Mouse (Mus musculus) mouse trophoblast stem cell (cell line): Measurements from ENCODE around the gene Slc15a3.

ENCODE experiments used
- in situ Hi-C, 2 experiments: fragments of 300-500 bp; cut with MseI, MboI; formaldehyde crosslinking; loops; 2 replicates in 1 of 2; 3 replicates in 1 of 2; pipeline ENCODE4 v1.15.1; 2025

The Slc15a3 gene

DNA sequence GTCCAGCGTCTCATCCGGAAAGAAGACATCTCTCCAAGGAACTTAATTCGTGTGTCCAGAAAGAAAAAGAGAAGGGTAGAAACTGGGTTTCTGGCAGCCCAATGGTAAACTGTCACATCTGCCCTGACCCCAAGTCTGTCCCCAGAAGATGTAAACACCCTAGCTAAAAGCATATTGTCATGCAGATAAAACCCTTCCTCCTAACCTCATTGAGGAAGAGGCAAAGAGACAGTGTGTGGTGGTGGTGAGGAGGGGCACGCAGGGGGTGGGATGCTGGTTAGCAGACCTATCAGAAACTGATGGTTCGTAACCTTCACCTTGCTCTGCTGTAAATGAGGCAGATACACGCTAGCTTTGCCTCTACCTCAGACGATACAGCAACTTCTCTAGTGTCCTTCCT, 18.2 kb upstream of the Slc15a3 start:
- in situ Hi-C loops = no loop called here

DNA sequence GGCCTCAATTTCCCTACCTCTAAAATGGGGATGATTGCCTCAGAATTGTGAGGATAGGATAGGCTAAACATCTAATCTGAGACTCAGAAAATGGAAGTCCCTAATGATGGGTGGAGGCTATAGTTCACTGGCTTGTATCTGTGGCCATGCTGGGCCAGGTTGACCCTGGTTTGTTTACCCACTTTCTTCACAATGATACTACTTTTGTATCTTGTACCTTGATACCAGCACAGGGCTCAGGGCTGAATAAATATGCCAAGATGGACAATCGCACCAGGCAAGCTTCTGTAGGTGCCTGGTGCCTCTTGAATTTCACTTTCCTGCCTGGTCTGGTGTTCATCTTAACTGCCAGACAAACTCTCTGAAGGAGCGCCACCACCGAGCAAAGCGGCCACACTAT, 17.0 kb upstream of the Slc15a3 start:
- in situ Hi-C loops = no loop called here

DNA sequence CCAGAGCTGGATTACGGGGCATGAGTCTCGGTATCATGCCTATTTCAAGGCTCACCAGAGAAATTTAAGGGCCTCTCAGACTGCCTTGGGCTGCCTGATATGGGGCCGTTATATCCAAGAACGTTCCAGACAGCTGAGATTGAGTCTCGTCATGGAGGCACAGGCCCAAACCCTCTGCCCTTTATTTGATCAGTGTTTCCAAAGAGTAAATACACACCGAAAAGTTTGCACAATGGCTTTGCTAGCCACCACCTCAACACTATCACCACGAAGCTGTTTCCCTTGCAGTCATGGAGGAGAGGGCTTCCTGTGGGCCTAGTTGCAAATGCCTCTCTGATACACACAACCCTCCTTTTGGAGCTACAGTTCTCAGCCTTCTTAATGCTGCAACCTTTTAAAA, 15.5 kb upstream of the Slc15a3 start:
- in situ Hi-C loops = no loop called here

DNA sequence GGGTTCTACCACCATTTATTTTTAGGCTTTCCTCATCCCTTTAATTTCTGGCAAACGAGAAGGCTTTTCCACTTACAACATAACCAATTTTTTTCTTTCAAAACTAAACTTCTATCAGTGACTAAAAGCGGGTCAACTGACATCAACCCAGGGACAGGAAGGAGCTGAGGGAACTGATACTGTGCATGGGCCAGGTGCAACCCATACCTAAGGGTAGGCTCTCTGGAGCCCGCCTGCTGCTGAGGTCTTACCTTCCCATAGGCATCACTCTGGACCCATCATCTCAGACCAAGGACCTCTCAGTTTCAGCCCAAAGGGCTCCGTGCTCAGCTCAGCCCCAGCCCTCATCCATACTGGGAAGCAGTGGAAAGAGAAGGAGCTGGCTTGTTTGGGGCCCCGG, 11.2 kb upstream of the Slc15a3 start:
- in situ Hi-C loops = loop anchor here (5.0 kb wide), 1 partner anchor 111 kb away; no protein-coding TSS in a partner anchor

DNA sequence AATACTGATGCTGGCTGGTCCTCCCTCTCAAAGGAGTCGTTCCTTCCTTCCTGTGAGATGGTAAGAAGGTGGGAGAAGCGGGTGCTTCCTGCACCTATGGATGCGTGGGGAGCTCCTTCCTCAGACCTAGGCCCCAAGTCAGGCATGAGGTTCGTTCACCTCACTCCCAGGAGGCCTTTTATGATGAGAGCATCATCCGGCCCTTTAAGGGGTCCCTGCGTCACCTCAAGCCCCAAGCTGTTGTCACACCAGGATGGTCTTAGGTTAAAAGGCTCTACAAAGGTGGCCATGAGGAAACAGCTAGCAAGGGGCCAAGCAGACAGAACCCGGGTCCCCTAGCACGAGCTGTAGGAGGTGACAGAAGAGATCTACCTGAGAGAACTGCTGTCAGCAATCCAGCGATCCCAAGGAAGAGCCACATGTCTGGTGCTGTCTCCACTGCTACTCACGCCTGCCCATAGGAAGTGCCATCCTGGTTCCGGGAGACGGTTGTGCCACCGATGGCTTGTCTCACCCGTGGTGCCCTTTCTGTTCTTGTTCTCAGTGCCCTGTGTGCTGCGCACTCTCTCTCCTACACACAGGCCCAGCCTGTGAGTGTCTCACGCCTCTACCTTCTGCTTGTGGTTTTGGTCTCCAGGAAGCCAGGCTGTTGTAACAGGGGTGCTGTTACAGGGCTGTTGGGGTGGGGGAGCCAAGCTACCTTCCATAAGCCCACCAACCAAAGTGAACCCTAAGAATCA, 9.9 kb upstream of the Slc15a3 start, which contains the start of gene Cd6:
Cd6 (minus strand) TSS at position 623 of the 740 bp plus-strand sequence.
- in situ Hi-C loops = loop anchor here (5.0 kb wide), 1 partner anchor 112 kb away; no protein-coding TSS in a partner anchor

DNA sequence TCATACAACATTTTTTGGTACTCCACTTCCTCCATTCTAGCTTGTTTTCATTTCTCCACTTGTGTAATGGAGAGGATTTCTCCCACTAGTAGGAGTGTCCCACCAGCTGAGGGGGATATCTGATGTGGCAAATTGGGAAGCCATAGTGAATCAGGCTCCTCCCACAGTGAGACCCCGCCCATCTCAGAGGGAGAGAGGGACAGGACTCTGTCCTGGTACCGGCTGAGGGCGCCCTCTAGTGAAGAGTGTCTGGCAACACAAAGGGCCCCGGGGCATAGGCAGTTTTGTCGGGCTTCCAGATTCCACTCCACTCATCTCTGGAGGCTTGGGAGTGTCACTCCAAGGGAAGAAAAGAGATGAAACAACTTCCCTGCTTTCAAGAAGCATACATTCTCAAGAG, 8.1 kb upstream of the Slc15a3 start:
- in situ Hi-C loops = no loop called here

DNA sequence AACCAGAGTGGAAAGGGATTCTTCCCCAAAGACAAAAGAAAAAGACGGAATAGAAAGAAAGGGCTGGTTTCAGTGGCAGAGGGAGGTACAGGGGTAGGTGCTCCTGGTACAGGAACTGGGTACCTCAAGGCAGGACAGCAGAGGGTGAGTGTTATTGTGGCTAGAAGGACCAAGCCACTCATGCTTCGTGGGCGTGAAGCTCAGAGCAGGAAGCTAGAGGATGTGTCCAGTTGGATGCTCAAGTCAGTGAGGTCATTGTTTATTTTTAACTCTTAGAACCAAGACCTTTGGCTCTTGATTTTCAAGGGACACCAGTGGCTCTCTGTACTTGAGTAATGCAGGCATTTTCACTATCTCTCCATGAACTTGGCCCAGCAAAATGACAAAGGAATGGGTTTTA, 7.5 kb upstream of the Slc15a3 start:
- in situ Hi-C loops = no loop called here

DNA sequence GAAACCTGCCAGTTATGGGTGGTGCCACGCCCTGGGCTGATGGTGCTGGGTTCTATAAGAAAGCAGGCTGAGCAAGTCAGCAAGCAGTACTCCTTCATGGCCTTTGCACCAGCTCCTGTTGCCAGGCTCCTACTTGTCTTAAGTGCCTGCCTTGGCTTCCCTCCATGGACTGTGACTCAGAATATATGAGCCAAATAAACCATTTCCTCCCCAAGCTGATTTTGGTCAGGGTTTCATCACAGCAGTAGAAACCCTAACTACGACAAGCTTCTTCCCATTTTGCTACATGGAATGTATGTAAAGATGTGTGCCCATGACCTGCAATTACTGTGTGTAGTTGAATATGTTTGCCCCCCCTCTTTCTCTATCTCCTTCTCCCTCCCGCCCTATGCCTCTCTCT, 5.9 kb upstream of the Slc15a3 start:
- in situ Hi-C loops = no loop called here

DNA sequence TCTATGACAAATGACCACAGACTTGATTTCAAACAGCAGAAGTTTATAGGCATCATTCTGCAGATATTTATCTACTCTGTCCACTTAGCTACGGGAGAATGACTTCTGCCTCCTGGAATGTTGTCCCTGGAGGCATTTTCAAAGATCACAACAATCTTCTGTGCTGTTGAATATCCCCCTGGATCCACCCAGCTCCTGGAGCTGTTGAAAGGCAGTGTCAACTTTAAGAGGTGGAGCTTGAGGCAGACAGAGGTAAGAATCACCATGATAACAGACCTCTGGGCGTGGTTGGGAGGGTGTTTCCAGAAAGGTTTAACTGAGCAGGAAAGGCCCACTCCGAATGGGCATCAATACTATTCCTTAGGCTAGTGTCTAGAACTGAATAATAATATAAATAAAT, 3.9 kb upstream of the Slc15a3 start:
- in situ Hi-C loops = no loop called here

DNA sequence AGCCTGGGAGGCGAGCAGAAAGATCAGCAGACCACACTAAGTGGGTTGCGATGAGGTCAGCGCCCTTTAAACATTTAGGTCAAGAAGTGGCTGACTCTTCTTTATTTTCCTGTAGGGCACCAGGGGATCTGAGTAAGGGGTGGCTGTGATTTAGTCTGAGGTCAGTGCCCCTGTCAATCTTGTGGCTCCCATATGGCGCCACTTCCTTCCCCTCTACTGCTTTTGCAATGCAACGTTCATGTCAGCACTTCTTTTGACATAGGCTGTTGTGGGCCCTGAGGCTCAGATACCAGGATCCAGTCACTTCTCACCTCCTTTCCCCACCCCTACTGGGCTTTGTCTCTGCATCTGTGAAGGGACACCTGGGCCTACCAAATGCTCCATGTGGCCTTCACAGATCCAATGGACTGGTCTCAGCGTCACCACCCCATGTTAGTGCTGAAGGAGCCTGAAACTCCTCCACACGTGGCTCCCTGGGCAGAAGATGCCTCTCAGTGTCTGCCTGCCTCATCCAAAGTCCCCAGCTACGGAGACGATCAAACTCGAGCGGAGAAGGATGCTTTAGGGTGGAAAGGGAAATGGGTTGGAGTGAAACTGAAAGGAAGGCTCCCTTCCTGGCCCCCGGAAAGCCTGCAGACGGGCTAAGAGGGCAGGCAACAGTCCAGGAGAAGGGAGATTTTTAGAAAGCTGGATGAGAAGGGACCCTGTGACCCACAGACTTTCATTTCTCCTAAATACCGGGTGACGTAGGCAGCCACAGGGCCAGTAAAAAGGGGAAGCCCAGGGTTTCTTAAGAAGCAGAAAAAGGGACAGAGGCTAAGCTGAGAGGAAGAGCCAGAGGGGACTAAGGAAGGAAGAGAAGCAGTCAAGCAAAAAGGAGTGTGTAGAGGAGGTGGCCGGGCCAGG, 2.4 kb downstream of the Slc15a3 start:
- in situ Hi-C loops = no loop called here

DNA sequence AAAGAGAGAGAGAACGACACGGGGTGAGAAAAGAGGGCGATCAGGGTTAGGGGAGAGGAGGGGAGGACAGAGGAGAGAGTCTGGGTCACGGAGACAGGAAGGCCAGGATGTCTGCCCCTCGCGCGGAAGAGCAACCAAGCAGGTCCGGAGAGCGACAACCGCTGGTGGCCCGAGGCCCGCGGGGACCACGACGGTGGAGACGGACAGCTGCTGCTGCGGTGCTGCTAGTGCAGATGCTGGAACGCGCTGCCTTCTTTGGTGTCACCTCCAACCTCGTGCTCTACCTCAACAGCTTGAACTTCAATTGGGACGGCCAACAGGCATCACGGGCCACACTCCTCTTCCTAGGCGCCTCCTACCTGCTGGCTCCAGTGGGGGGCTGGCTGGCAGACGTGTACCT, 3.4 kb downstream of the Slc15a3 start:
- in situ Hi-C loops = no loop called here

DNA sequence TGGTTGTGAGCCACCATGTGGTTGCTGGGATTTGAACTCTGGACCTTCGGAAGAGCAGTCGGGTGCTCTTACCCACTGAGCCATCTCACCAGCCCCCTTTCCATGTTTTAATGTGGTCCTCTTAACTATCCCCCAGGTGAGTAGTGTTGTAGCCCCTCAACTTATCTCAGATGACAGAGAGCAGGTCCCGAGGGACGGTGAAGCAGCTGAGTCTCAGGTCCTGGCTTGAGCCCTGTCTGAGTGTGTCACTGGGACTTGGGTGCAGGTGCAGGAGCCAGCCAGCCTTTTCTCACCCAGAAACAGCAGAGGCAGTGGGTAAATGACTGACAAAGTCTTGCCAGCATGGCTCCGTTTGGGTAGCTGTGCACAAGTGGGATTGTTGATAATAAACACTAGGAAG, 4.7 kb downstream of the Slc15a3 start:
- in situ Hi-C loops = no loop called here

DNA sequence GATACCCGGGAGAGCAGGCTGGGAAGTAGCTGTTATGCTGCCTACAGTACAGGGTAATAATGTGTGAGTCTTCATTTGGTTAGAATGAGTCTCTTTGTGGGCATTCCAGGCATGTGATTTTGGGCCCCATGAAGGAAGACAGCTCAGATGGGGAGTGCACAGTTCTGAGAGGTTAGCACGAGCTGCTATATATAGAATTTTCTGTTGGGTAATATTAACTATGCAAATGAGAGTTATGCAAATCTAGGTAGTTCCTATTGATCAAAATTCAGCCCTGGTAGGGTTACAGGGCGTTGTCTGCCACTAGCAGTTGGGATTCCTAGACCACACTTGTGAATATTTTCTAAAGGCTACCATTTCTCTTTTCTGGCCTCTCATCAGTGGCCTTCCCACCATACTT, 5.9 kb downstream of the Slc15a3 start:
- in situ Hi-C loops = no loop called here

DNA sequence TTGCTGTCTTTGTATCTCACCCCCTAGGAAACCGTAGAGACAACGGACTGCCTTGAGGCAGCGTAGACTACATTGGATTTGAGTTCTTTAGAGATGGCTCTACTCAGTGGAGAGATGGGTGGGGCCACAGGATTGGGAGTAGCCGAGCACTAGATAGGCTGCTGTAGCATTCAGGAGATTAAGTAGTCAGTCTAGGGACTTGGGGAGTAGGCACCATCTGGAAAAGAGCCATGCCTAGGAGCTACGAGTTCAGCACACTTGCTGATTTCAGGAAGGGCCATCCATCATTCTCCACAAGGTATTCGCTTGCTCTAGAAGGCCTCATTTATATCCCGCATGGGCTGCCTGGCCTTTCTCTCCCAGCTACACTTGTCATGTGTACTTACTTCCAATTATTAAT, 6.6 kb downstream of the Slc15a3 start:
- in situ Hi-C loops = no loop called here

DNA sequence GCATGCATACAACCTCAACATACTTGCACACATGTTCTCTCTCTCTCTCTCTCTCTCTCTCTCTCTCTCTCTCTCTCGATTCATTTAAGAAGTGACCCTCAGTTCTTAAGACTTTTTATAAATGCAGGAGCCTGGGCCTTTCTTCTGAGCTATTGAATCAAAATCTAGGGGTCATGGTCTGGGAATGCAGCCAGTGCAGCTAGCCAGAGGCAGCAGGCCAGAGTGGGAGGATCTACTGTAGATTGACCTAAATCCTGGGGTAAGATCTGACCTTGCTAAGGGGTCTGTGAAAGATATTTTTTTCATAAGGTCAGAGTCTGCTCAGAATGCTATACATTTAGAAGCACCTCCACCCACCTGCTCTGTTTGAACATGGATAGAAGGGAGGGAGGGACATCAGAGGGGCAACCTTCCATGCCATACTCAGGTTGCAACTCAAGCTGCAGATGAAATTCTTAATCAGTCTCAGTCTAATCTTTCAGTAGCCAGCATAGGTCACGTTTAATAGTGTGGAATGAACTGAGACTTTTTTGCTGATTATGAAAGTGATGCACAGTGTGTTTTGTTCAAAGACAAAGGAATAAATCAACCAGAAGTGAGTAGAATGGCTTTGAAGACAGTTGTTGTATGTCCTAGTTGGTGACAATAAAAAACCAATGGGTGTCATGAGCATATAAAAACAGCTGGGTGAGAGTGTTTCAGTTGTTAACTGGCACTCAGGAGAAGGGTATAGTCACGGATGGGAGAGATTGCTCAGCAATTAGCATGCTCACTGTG, 8.0 kb downstream of the Slc15a3 start:
- in situ Hi-C loops = no loop called here

DNA sequence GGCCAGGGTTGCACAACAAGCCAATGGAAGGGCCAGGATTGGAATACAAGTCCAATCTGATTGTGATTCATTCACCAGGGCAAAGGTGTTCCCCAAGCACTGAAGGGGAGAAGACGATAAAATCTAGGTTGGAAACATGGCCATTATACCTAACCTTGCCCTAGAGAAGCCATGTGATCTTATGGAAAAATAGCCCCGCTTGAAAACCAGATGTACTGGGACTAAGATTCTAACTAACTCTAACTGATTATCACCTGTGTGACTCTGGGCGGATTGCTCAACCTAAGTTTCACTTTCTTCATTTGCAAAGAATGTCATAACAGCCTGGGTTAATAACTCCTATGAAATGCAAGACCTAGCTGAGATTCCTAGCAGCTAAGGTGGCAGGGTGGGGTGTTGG, 15.9 kb downstream of the Slc15a3 start:
- in situ Hi-C loops = no loop called here

DNA sequence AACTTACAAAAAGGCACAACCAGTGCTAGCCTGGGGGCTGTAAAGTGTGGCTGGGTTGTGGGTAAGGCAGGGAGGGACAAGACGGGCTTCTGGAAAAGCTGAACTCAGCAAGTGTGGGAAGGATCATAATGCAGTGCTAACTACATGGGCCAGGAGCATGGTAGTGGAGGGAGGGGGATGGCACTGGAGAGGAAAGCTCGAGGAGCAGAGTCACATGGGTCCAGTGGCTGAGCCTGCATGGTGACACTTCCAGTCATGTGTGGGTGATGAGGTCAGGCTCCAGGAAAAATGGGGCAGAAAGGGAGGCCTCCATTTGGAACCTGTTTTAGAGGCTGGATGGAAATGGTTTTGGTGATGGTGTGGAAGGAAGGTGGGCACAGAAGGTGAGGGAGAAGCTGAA, 17.0 kb downstream of the Slc15a3 start:
- in situ Hi-C loops = no loop called here

DNA sequence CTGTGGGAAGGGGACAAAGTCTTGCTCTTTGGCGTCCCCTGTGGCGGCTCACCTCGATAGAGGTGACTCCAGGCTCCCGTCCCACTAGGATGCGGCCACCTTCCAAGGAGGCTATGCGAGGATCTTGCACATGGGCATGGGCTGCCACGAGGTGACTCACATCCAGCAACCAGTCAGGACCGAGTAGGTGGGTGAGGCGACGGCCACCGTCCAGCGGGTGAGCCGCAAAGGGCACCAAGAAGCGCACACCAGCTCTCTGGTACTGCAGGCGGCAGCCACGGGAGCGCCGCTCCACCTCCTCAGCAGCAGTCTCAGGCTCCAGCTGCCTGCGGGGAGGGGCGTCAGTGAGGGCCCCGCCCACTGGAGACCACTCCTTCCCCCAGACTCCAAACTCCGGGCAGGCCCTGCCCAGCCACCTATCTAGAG, 20.6 kb downstream of the Slc15a3 start:
- in situ Hi-C loops = no loop called here

DNA sequence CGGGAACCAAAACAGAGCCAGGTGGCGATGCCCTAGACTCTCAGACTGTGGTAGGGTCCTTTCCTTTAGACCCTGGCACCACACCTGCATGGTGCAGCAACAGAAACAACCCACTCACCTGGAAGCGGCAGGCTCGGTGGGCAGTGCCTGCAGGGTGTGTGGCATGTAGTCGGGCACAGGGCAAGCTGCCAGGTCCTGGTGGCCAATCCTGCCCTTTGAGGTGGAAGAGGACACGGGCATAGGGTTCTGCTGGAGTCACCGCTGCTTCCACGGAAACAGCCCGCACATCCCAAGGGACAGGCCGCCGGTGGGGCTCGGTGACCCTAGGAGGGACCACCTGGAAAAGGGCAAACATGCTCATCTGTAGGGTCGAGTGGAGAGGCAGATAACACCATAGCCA, 26.8 kb downstream of the Slc15a3 start:
- in situ Hi-C loops = no loop called here

DNA sequence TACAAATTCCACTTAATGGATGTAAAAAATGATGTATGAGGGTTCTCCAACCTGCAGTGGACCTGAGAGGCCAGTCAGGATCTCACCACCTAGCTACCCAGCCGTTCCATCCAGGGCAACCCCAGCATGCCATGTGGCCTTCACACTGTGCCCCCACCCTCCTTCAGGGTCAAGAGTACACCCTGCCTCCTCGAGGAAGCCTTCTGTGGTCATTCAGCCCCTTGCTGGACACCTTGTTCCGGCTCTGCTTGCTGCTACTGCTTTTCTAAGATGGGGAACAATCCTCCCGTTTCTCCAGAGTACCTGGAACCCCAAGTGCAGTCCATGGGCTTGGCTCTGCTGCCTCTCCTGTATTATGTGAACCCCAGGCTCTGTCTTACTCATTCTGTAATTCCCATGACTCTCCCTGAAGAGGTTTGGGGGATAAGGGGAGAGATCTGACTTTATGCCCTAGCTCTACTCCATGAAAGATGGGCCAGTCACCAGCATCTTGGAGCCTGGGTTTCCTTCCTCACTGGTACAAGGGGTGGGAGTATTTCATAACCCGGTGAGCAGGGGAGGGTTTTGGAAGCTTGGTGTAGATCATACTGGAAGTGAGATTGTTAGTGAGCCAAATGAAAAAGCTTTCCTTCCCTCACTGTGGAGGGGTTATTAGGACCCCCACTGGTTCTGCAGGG, 28.6 kb downstream of the Slc15a3 start:
- in situ Hi-C loops = no loop called here

DNA sequence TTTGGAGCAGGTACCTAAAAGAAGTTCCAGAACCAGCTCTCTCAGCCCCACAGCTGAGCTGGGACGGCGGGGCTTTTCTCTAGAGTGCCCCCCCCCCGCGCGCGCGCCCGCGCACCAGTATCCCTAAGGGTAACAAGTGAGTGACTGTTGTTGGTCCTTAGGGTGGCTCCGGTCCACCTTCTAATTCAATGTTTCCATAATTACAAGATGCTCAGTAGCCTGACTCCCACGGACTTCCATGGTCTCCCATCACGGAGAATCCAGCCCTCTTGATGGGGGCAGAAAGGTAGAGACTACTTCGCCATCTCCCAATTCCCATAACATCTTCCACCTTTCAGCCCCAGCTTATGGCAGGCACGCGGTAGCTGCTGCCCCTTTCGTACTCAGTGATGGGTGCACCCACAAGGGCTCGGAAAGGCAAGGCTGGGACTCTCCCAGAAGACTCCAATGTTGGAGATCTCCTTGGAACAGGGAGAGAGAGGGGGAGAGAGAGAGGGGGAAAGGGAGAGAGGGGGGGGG, 29.2 kb downstream of the Slc15a3 start:
- in situ Hi-C loops = no loop called here
